Mouse (Mus musculus) liver, embryonic 14.5 days (tissue): ENCODE data around the gene Pipox.

Experiments
- CTCF ChIP-seq: IDR thresholded peaks from 2 replicates; pipeline ENCODE4 v1.5.1; 2016; ENCODE audit warnings: antibody characterized with exemption, low read depth, control low read depth
- EP300 ChIP-seq: IDR thresholded peaks from 2 replicates; pipeline ENCODE4 v1.6.1; 2016; ENCODE audit warnings: antibody characterized with exemption, low read depth

DNA sequence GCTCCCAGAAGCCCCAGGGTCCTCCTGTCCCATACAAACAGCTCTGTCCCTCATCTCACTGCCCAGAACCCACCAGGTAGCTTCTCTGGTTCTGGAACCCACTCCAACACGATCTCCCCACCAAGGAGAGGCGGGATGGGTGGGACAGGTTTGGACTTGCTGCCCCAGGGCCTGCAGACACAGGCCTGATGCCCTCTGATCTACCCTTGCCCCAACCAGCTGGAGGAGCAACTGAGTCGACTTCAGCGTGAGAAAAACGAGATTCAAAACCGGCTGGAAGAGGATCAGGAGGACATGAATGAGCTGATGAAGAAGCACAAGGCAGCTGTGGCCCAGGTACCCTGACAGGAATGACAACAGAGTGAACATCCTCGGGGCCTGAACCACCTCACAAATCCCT lies 44.7 kb downstream of the Pipox start:
- TF ChIP-seq CTCF (no peak), EP300 (no peak)
